Mouse (Mus musculus) A20 (cell line): ENCODE data around the gene Zfp423.

Source experiments
- DNase-seq: peaks from one replicate; pipeline ENCODE4 v3.0.0-alpha.2; 2011; ENCODE audit warnings: low read depth, low spot score

The Zfp423 gene

GRCm38 (mm10) chr8:87746072-87746471, 213.3 kb downstream of the Zfp423 start:
- no peak for DNase-seq

GRCm38 (mm10) chr8:87745125-87745698, 214.2 kb downstream of the Zfp423 start:
- DNase-seq, result no peak

- no peak for DNase-seq
Observed at GRCm38 (mm10) chr8:87744556-87744955, 214.8 kb downstream of the Zfp423 start.

- no peak for DNase-seq
Observed at GRCm38 (mm10) chr8:87742016-87742415, 217.4 kb downstream of the Zfp423 start.

- DNase-seq, result no peak
Observed at GRCm38 (mm10) chr8:87740946-87741530, 218.4 kb downstream of the Zfp423 start.

- no peak for DNase-seq
Observed at GRCm38 (mm10) chr8:87737900-87738299, 221.5 kb downstream of the Zfp423 start.

GRCm38 (mm10) chr8:87734902-87735301, 224.5 kb downstream of the Zfp423 start:
- no peak for DNase-seq

GRCm38 (mm10) chr8:87734496-87734895, 224.9 kb downstream of the Zfp423 start:
- DNase-seq, result no peak

- DNase-seq, result no peak
Observed at GRCm38 (mm10) chr8:87731062-87731461, 228.3 kb downstream of the Zfp423 start.

- no peak for DNase-seq
Observed at GRCm38 (mm10) chr8:87723015-87723414, 236.4 kb downstream of the Zfp423 start.

GRCm38 (mm10) chr8:87719137-87719815, 240.1 kb downstream of the Zfp423 start:
- DNase-seq, result no peak

GRCm38 (mm10) chr8:87717445-87717844, 241.9 kb downstream of the Zfp423 start:
- no peak for DNase-seq

GRCm38 (mm10) chr8:87716726-87717248, 242.6 kb downstream of the Zfp423 start:
- no peak for DNase-seq

- peak; percentile 74 for DNase-seq
Observed at GRCm38 (mm10) chr8:87715731-87716682, 243.4 kb downstream of the Zfp423 start.

GRCm38 (mm10) chr8:87713946-87714345, 245.4 kb downstream of the Zfp423 start:
- DNase-seq, result no peak

GRCm38 (mm10) chr8:87711955-87712354, 247.4 kb downstream of the Zfp423 start:
- DNase-seq, result no peak

- peak; percentile 95 for DNase-seq
Observed at GRCm38 (mm10) chr8:87708127-87708637, 251.2 kb downstream of the Zfp423 start.

GRCm38 (mm10) chr8:87707176-87707575, 252.2 kb downstream of the Zfp423 start:
- peak; percentile 89 for DNase-seq

- DNase-seq, result no peak
Observed at GRCm38 (mm10) chr8:87704756-87705155, 254.6 kb downstream of the Zfp423 start.

GRCm38 (mm10) chr8:87702790-87703311, 256.5 kb downstream of the Zfp423 start:
- DNase-seq, result no peak

- DNase-seq, result no peak
Observed at GRCm38 (mm10) chr8:87702051-87702521, 257.3 kb downstream of the Zfp423 start.
